Mouse (Mus musculus): ENCODE data around the gene Ceacam16. TPM values are rescaled to one million over a fixed set of nuclear protein-coding genes. Genes with fewer than 3 reads are reported as not detected.

Ceacam16 gene
- polyA plus RNA-seq, 1 experiment from 2014 or later: not detected

GRCm38 (mm10) chr7:19809369-19809768 is 51.7 kb downstream of the Ceacam16 start:
- Histone ChIP-seq H3K4me3 (peak overlapping the region; percentile 7), H3K9me3 (no peaks in the 10 kb centered on the region), H3K4me1 (peaks cover 8% of the 10 kb centered on the region; the same call in 1 of the 2 replicates), H3K36me3 (no peaks in the 10 kb centered on the region), H3K27me3 (peaks cover 36% of the 10 kb centered on the region), H3K27ac (no peak overlapping the region), H3K9ac (no peak overlapping the region), H3K4me2 (peak overlapping the region; percentile 40)
- 0 out of 2 replicates have a peak, but pooled peaks have one; percentile 27 for ATAC-seq (ENCODE audit: borderline replicate concordance, extremely low read depth, low FRiP score, low TSS enrichment)
- 8% methylated on average over 27 of the region's 27 CpGs for WGBS

GRCm38 (mm10) chr7:19806356-19806969 is 54.6 kb downstream of the Ceacam16 start:
- Histone ChIP-seq H3K36me3 (no peaks in the 10 kb centered on the region), H3K27me3 (peaks cover 28% of the 10 kb centered on the region), H3K4me2 (no peak overlapping the region), H3K9me3 (no peaks in the 10 kb centered on the region), H3K4me1 (peaks cover 8% of the 10 kb centered on the region; the same call in 1 of the 2 replicates), H3K4me3 (no peak overlapping the region), H3K9ac (no peak overlapping the region), H3K27ac (no peak overlapping the region)
- ATAC-seq (ENCODE audit: borderline replicate concordance, extremely low read depth, low FRiP score, low TSS enrichment): no peak
- 79% methylated on average over 8 of the region's 8 CpGs for WGBS

GRCm38 (mm10) chr7:19802995-19803394 is 58.1 kb downstream of the Ceacam16 start:
- H3K4me1 ChIP-seq: no peaks in the 10 kb centered on the region
- WGBS: 20% methylated on average over 7 of the region's 7 CpGs
- H3K4me2 ChIP-seq: no peak overlapping the region
- no peaks in the 10 kb centered on the region for H3K27me3 ChIP-seq
- H3K9ac ChIP-seq: no peak overlapping the region
- 0 out of 2 replicates have a peak, but pooled peaks have one; percentile 14 for ATAC-seq (ENCODE audit: borderline replicate concordance, extremely low read depth, low FRiP score, low TSS enrichment)
- no peaks in the 10 kb centered on the region for H3K36me3 ChIP-seq
- H3K4me3 ChIP-seq: no peak overlapping the region
- H3K9me3 ChIP-seq: no peaks in the 10 kb centered on the region
- H3K27ac ChIP-seq: no peak overlapping the region

Other genes with a start within 250 kb of the Ceacam16 start
- gene Relb, start 231.9 kb downstream of the Ceacam16 start, polyA plus RNA-seq (2015; fragmentation: Nextera tagmentation; extraction: Ambion mirVana): 6.8 and 8.8 TPM in 2 replicates
- 81.8 and 86.8 TPM in 2 replicates for gene Clptm1, start 196.3 kb downstream of the Ceacam16 start, polyA plus RNA-seq (2015; fragmentation: Nextera tagmentation; extraction: Ambion mirVana)
- 4.0 and 9.5 TPM in 2 replicates for gene Apoc2, start 183.4 kb downstream of the Ceacam16 start, polyA plus RNA-seq (2015; fragmentation: Nextera tagmentation; extraction: Ambion mirVana)
- gene Gm44805, start 179.9 kb downstream of the Ceacam16 start, polyA plus RNA-seq (2015; fragmentation: Nextera tagmentation; extraction: Ambion mirVana): not detected in 2 replicates
- 0.42 and 1.3 TPM in 2 replicates for gene Apoc4, start 179.8 kb downstream of the Ceacam16 start, polyA plus RNA-seq (2015; fragmentation: Nextera tagmentation; extraction: Ambion mirVana)
- gene Apoc1, start 168.6 kb downstream of the Ceacam16 start, polyA plus RNA-seq (2015; fragmentation: Nextera tagmentation; extraction: Ambion mirVana): 19.5 and 22.0 TPM in 2 replicates
- 458 and 503 TPM in 2 replicates for gene Apoe, start 162.1 kb downstream of the Ceacam16 start, polyA plus RNA-seq (2015; fragmentation: Nextera tagmentation; extraction: Ambion mirVana)
- 149 and 157 TPM in 2 replicates for gene Tomm40, start 145.9 kb downstream of the Ceacam16 start, polyA plus RNA-seq (2015; fragmentation: Nextera tagmentation; extraction: Ambion mirVana)
- gene Nectin2, start 110.8 kb downstream of the Ceacam16 start, polyA plus RNA-seq (2015; fragmentation: Nextera tagmentation; extraction: Ambion mirVana): 133 and 140 TPM in 2 replicates
- gene Bcam, start 90.3 kb downstream of the Ceacam16 start, polyA plus RNA-seq (2015; fragmentation: Nextera tagmentation; extraction: Ambion mirVana): 313 and 345 TPM in 2 replicates
- 15.2 and 16.1 TPM in 2 replicates for gene Cblc, start 64.5 kb downstream of the Ceacam16 start, polyA plus RNA-seq (2015; fragmentation: Nextera tagmentation; extraction: Ambion mirVana)
- 4.3 and 4.7 TPM in 2 replicates for gene Bcl3, start 38.5 kb downstream of the Ceacam16 start, polyA plus RNA-seq (2015; fragmentation: Nextera tagmentation; extraction: Ambion mirVana)
- gene Gm19345, start 9.3 kb downstream of the Ceacam16 start, polyA plus RNA-seq (2015; fragmentation: Nextera tagmentation; extraction: Ambion mirVana): 0.16 TPM in 1 of 2 replicates, not detected in the other
- not detected in 2 replicates for gene Ceacam19, start 26.7 kb upstream of the Ceacam16 start, polyA plus RNA-seq (2015; fragmentation: Nextera tagmentation; extraction: Ambion mirVana)
- gene Pvr, start 59.9 kb upstream of the Ceacam16 start, polyA plus RNA-seq (2015; fragmentation: Nextera tagmentation; extraction: Ambion mirVana): 19.0 and 22.5 TPM in 2 replicates
- 1.4 and 2.0 TPM in 2 replicates for gene Igsf23, start 89.5 kb upstream of the Ceacam16 start, polyA plus RNA-seq (2015; fragmentation: Nextera tagmentation; extraction: Ambion mirVana)
- gene Ceacam20, start 104.1 kb upstream of the Ceacam16 start, polyA plus RNA-seq (2015; fragmentation: Nextera tagmentation; extraction: Ambion mirVana): not detected in 2 replicates
- gene Nlrp9b, start 130.2 kb upstream of the Ceacam16 start, polyA plus RNA-seq (2015; fragmentation: Nextera tagmentation; extraction: Ambion mirVana): not detected in 2 replicates
- not detected in 2 replicates for gene Vmn1r91, start 238.4 kb upstream of the Ceacam16 start, polyA plus RNA-seq (2015; fragmentation: Nextera tagmentation; extraction: Ambion mirVana)